Mouse (Mus musculus) heart, postnatal 36 days (tissue): ENCODE measurements at regions not wholly inside any gene's neighbourhood (a gene's known extent, or its start where the extent isn't known, plus 50 kb on each side); places are given as distances from the start of the nearest gene placed in this dataset.
"Not testable (repeated sequence)": the region's sequence is repeated elsewhere in the genome, so short reads cannot be mapped to it uniquely, and the experiment has no call there.

Source experiments
- DNase-seq, 2 experiments: peaks; one replicate each; pipeline ENCODE4 v3.0.0; 2021 to 2022
- intact Hi-C: fragments of 180-260 bp; cut with DNase I; formaldehyde crosslinking; loops from one replicate; pipeline ENCODE4 v1.15.1; 2025

- intact Hi-C loops = no loop called here
Measured at GRCm38 (mm10) chr6:68977959-68978358, 1442.4 kb upstream of the Tacstd2 start.

GRCm38 (mm10) chr6:68964012-68964411 lies 1428.4 kb upstream of the Tacstd2 start:
- intact Hi-C loops = no loop called here
- no peak for DNase-seq

More at GRCm38 (mm10) chr6:68977959-68978358, 1442.4 kb upstream of the Tacstd2 start:
- no peak for DNase-seq

GRCm38 (mm10) chr6:68938104-68938503 lies 1402.5 kb upstream of the Tacstd2 start:
- DNase-seq, intact Hi-C loops: not testable (repeated sequence)

- DNase-seq, intact Hi-C loops: not testable (repeated sequence)
Measured at GRCm38 (mm10) chr6:68931860-68932259, 1396.3 kb upstream of the Tacstd2 start.

GRCm38 (mm10) chr6:68915536-68915935 lies 1379.9 kb upstream of the Tacstd2 start:
- no peak for DNase-seq
- intact Hi-C loops = no loop called here

- no peak for DNase-seq
- intact Hi-C loops = no loop called here
Measured at GRCm38 (mm10) chr6:68884130-68884529, 1348.5 kb upstream of the Tacstd2 start.

- DNase-seq = not testable (repeated sequence)
- intact Hi-C loops = loop anchor here (1.0 kb wide), 1 partner anchor 9 kb away; no protein-coding TSS in a partner anchor
Measured at GRCm38 (mm10) chr6:68852761-68853160, 1317.2 kb upstream of the Tacstd2 start.

GRCm38 (mm10) chr6:68852286-68852685 lies 1316.7 kb upstream of the Tacstd2 start:
- intact Hi-C loops = loop anchor here (1.0 kb wide), 1 partner anchor 9 kb away; no protein-coding TSS in a partner anchor
- no peak for DNase-seq

- intact Hi-C loops = no loop called here
- DNase-seq = no peak
Measured at GRCm38 (mm10) chr6:68835186-68835585, 1299.6 kb upstream of the Tacstd2 start.

- DNase-seq = no peak
- intact Hi-C loops = no loop called here
Measured at GRCm38 (mm10) chr6:68834633-68835032, 1299.0 kb upstream of the Tacstd2 start.

GRCm38 (mm10) chr6:68828460-68828859 lies 1292.9 kb upstream of the Tacstd2 start:
- DNase-seq, intact Hi-C loops: not testable (repeated sequence)

GRCm38 (mm10) chr6:68813346-68813745 lies 1277.8 kb upstream of the Tacstd2 start:
- DNase-seq = no peak
- intact Hi-C loops = no loop called here

GRCm38 (mm10) chr6:68799205-68799604 lies 1263.6 kb upstream of the Tacstd2 start:
- DNase-seq, intact Hi-C loops: not testable (repeated sequence)

GRCm38 (mm10) chr6:68771507-68771906 lies 1235.9 kb upstream of the Tacstd2 start:
- DNase-seq = no peak
- intact Hi-C loops = no loop called here

- DNase-seq = no peak
- intact Hi-C loops = no loop called here
Measured at GRCm38 (mm10) chr6:68750451-68750850, 1214.9 kb upstream of the Tacstd2 start.

- intact Hi-C loops = no loop called here
- DNase-seq = no peak
Measured at GRCm38 (mm10) chr6:68749699-68750098, 1214.1 kb upstream of the Tacstd2 start.

GRCm38 (mm10) chr6:68738573-68738972 lies 1203.0 kb upstream of the Tacstd2 start:
- no peak for DNase-seq
- intact Hi-C loops = no loop called here

- intact Hi-C loops = no loop called here
- DNase-seq = no peak
Measured at GRCm38 (mm10) chr6:68736647-68737046, 1201.1 kb upstream of the Tacstd2 start.

GRCm38 (mm10) chr6:68736068-68736467 lies 1200.5 kb upstream of the Tacstd2 start:
- no peak for DNase-seq
- intact Hi-C loops = no loop called here

GRCm38 (mm10) chr6:68711084-68711483 lies 1175.5 kb upstream of the Tacstd2 start:
- intact Hi-C loops, DNase-seq: not testable (repeated sequence)

- intact Hi-C loops, DNase-seq: not testable (repeated sequence)
Measured at GRCm38 (mm10) chr6:68704291-68704800, 1168.8 kb upstream of the Tacstd2 start.

GRCm38 (mm10) chr6:68680792-68681110 lies 1145.2 kb upstream of the Tacstd2 start:
- DNase-seq, intact Hi-C loops: not testable (repeated sequence)
